Mouse (Mus musculus) liver, adult 2 months (tissue): ENCODE data around the gene Spire2. TPM values are rescaled to one million over a fixed set of nuclear protein-coding genes. Genes with fewer than 3 reads are reported as not detected.

Experiments
- DNase-seq: peaks from one replicate; pipeline ENCODE4 v3.0.0-alpha.2; 2011; ENCODE audit warnings: low read depth, low spot score; ENCODE audit errors: extremely low read depth
- H3K27ac ChIP-seq: fragments of 200-500 bp; replicated peaks from 2 replicates; pipeline ENCODE4 v1.5.1; 2012; ENCODE audit warnings: low read depth, mild to moderate bottlenecking, control low read depth, inconsistent platforms, low read length; ENCODE audit not compliant: insufficient read depth
- H3K27me3 ChIP-seq: fragments of 200-500 bp; 2 replicates; pipeline ENCODE4 v1.6.1; 2012; ENCODE audit warnings: mild to moderate bottlenecking, moderate library complexity, low read length, inconsistent platforms; ENCODE audit not compliant: control insufficient read depth, insufficient read depth
- H3K36me3 ChIP-seq: fragments of 200-500 bp; 2 replicates; pipeline ENCODE4 v1.6.1; 2012; ENCODE audit warnings: low read length, inconsistent platforms; ENCODE audit not compliant: control insufficient read depth, insufficient read depth
- H3K4me1 ChIP-seq: fragments of 200-500 bp; 2 replicates; pipeline ENCODE4 v1.6.1; 2011; ENCODE audit warnings: low read length; ENCODE audit not compliant: control insufficient read depth, insufficient read depth
- H3K4me3 ChIP-seq: fragments of 200-500 bp; 2 replicates; pipeline ENCODE4 v1.5.1; 2011; ENCODE audit warnings: low read depth, mild to moderate bottlenecking, control low read depth, low read length, moderate library complexity; ENCODE audit not compliant: insufficient read depth
- H3K79me2 ChIP-seq: fragments of 200-500 bp; 2 replicates; pipeline ENCODE4 v1.6.1; 2012; ENCODE audit warnings: inconsistent platforms, mild to moderate bottlenecking, low read length, moderate library complexity; ENCODE audit not compliant: control insufficient read depth, insufficient read depth
- H3K9ac ChIP-seq: fragments of 200-500 bp; 2 replicates; pipeline ENCODE4 v1.6.1; 2012; ENCODE audit warnings: low read depth, mild to moderate bottlenecking, control low read depth, inconsistent platforms, low read length
- CTCF ChIP-seq: fragments of 200-500 bp; IDR thresholded peaks from 2 replicates; pipeline ENCODE4 v1.5.1; 2011; ENCODE audit warnings: low read depth, low read length, control low read depth
- POLR2A ChIP-seq: fragments of 200-500 bp; IDR thresholded peaks from 2 replicates; pipeline ENCODE4 v1.6.1; 2011; ENCODE audit warnings: low read length, control low read depth; ENCODE audit not compliant: insufficient read depth; ENCODE audit errors: extremely low read depth
- WGBS: fragments of 180-500 bp; shearing (Covaris S2); methylation state at CpG from one replicate; pipeline ENCODE4 v1.1.7; 2018; 5-methylcytosine and 5-hydroxymethylcytosine counted together
- polyA plus RNA-seq: library from polyadenylated mRNA; depleted of rRNA; stranded (reverse); fragments of >200 nt; gene quantifications from 2 replicates; pipeline ENCODE4 v1.2.3, GENCODE M21; 2012
- total RNA-seq: library from RNA; depleted of rRNA; stranded (reverse); fragments of >200 nt; gene quantifications from 2 replicates; pipeline ENCODE4 v1.2.3, GENCODE M21; 2014

Gene Spire2
- total and polyA plus RNA-seq, 2 experiments: under 0.01 to 0.13 TPM

GRCm38 (mm10) chr8:123345135-123345534, 12.6 kb downstream of the Spire2 start:
- no peak for DNase-seq
- Histone ChIP-seq H3K36me3 (no peaks in the 10 kb centered on the region), H3K4me3 (no peak overlapping the region), H3K79me2 (no peaks in the 10 kb centered on the region), H3K4me1 (no peaks in the 10 kb centered on the region), H3K27ac (no peak overlapping the region), H3K27me3 (no peaks in the 10 kb centered on the region), H3K9ac (no peak overlapping the region)
- TF ChIP-seq CTCF (no peak), POLR2A (no peak)
- 91% methylated on average over 8 of the region's 8 CpGs for WGBS

DNA sequence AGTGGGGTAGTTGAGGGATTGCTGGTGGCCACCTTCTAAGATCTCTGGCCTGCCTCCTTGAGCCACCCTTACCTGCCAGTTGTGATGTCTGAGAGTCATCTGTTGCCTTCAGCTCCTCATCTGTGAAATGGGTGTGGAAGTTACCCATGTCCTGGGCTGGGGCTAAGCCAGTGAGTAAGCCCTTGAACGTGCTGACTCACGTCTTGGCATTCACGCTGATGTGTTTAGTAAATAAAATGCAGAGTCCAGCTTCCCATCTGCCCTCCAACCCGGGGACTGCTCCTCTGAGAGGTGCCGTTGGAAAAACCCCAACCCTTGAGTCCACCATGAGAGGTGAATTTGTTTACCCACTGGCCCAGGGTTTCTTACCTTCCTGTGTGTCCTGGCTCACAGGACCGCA, 13.3 kb downstream of the Spire2 start:
- no peak for DNase-seq

GRCm38 (mm10) chr8:123347293-123347692, 14.8 kb downstream of the Spire2 start:
- TF ChIP-seq POLR2A (no peak), CTCF (no peak)
- DNase-seq: no peak

More for the DNA sequence above, 13.3 kb downstream of the Spire2 start:
- Histone ChIP-seq H3K36me3 (no peaks in the 10 kb centered on the region), H3K4me1 (no peaks in the 10 kb centered on the region), H3K9ac (no peak overlapping the region), H3K79me2 (no peaks in the 10 kb centered on the region), H3K27ac (no peak overlapping the region), H3K4me3 (no peak overlapping the region), H3K27me3 (no peaks in the 10 kb centered on the region)
- TF ChIP-seq POLR2A: no peak
- no peak for TF ChIP-seq CTCF
- 83% methylated on average over 6 of the region's 6 CpGs for WGBS

DNA sequence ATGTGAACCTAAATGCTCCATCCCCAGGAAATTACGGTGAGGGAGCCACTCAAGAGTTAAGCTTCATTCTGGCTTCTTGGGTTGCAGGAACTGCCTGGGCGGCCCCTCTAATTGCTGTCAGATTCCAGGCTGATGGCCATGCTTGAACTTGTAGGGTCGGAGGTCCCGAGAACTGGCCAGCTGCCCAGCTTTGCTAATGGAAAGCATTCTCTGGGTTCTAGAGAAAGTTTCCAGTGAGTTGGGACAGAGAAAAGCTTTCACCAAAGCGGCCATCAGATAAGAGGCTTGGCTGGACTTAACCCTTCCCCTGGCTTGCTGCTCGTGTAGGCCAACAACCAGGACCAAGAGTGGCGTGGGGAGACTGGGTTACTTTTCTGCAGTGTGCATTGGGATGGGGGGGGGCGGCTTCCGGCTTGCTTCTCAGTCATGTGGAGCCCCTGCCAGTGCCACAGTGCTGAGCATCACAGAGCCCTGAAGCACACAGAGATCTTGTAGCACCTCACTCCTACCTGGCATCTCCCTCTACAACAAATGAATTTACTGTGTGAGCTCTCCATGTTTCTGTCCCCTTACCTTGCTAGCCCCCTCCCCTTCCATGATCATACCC, 15.8 kb downstream of the Spire2 start:
- no peaks in the 10 kb centered on the region for H3K79me2 ChIP-seq
- TF ChIP-seq POLR2A (no peak), CTCF (no peak)
- 57% methylated on average over 9 of the region's 9 CpGs for WGBS
- no peak overlapping the region for H3K9ac ChIP-seq
- no peak for DNase-seq
- H3K4me3 ChIP-seq: no peak overlapping the region
- H3K4me1 ChIP-seq: no peaks in the 10 kb centered on the region
- H3K27ac ChIP-seq: no peak overlapping the region
- H3K27me3 ChIP-seq: no peaks in the 10 kb centered on the region
- no peaks in the 10 kb centered on the region for H3K36me3 ChIP-seq

More at GRCm38 (mm10) chr8:123347293-123347692, 14.8 kb downstream of the Spire2 start:
- WGBS: 83% methylated on average over 2 of the region's 2 CpGs
- no peaks in the 10 kb centered on the region for H3K79me2 ChIP-seq
- H3K4me1 ChIP-seq: no peaks in the 10 kb centered on the region
- H3K27ac ChIP-seq: no peak overlapping the region
- H3K4me3 ChIP-seq: no peak overlapping the region
- H3K27me3 ChIP-seq: no peaks in the 10 kb centered on the region
- H3K9ac ChIP-seq: no peak overlapping the region
- no peaks in the 10 kb centered on the region for H3K36me3 ChIP-seq

GRCm38 (mm10) chr8:123349073-123349472, 16.6 kb downstream of the Spire2 start:
- TF ChIP-seq POLR2A (no peak), CTCF (no peak)
- Histone ChIP-seq H3K9ac (no peak overlapping the region), H3K27ac (no peak overlapping the region), H3K4me3 (no peak overlapping the region), H3K79me2 (no peaks in the 10 kb centered on the region), H3K27me3 (no peaks in the 10 kb centered on the region), H3K36me3 (no peaks in the 10 kb centered on the region), H3K4me1 (no peaks in the 10 kb centered on the region)
- 90% methylated on average over 4 of the region's 4 CpGs for WGBS
- no peak for DNase-seq

DNA sequence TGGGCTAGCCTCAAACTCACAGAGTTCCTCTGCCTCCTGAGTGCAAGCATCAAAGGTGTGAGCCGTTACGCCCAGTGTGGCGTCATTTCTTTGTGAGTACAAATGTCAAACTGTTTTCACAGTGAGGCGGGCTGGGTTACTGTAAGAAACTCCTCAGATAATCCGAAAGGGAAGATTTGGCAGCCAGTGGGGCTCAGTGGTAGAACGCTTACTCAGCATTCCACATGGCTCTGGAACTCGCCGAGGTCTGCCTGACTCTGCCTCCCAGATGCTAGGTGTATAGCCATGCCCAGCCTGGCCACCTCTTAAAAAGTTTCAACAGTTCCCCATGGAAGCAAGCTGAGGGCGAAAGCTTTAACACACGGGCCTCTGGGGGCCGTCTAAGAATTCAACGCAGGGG, 19.6 kb downstream of the Spire2 start:
- H3K27ac ChIP-seq: no peak overlapping the region
- TF ChIP-seq CTCF: no peak
- TF ChIP-seq POLR2A: no peak
- no peaks in the 10 kb centered on the region for H3K79me2 ChIP-seq
- no peak for DNase-seq
- WGBS: 81% methylated on average over 12 of the region's 12 CpGs
- H3K36me3 ChIP-seq: no peaks in the 10 kb centered on the region
- H3K27me3 ChIP-seq: no peaks in the 10 kb centered on the region
- H3K4me1 ChIP-seq: no peaks in the 10 kb centered on the region
- no peak overlapping the region for H3K9ac ChIP-seq
- H3K4me3 ChIP-seq: no peak overlapping the region
